Mouse (Mus musculus): ENCODE results near the gene Batf.

Gene Batf

DNA sequence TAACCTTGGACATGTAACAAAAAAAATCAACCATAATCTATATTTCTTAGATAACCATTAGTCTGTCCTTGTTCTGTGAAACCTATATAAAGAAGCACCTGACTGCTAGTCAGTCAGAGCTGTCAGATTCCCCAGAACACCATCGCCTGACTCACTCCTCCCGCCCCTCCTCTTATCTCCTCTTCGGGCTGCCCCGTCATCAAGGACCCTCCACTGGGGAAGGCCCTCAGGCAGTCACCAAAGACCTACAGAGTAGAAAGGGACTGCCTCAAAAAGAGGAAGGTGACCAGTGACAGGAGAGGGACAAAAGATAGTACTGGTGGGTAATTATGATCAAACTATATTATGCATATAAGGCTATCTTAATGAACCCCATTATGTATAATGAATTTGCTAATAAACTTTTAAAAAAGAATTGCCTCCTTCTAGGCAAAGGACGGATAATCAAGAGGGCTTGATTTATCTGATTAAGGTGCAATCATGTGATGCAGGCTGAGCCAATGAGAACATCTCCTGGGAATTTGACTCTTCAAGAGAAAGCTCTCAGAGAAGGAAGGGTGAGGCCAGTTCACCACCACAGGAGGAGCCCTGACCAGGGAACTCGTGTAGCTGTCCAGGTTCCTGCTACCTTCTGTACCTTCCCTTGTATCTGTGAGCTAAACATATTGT lies 40.4 kb downstream of the Batf start:
- ATAC-seq (ENCODE audit: low TSS enrichment): no peak

GRCm38 (mm10) chr12:85728181-85728580 lies 41.7 kb downstream of the Batf start:
- no peak for ATAC-seq (ENCODE audit: low TSS enrichment)

- peak; percentile 65; the same call in 1 of the 2 replicates for ATAC-seq (ENCODE audit: low TSS enrichment)
These were observed 42.8 kb downstream of the Batf start for GRCm38 (mm10) chr12:85729022-85729944.

DNA sequence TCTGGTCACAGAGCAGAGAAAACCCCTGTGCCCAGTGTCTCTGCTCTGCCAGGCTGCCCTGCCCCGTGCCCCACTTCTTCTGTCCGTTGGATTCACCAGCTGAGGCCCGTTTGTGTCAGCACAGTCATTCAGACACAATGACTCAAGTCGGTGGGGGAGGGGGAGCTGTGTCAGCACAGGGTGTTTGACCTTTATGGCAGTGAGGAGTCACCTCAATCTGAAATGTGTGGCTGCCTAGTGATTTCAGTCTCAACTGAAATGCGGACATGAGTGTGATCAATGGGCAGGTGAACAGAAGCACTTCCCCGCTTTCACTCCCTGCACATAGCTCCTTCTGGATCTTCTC lies 43.4 kb downstream of the Batf start:
- ATAC-seq (ENCODE audit: low TSS enrichment): no peak

DNA sequence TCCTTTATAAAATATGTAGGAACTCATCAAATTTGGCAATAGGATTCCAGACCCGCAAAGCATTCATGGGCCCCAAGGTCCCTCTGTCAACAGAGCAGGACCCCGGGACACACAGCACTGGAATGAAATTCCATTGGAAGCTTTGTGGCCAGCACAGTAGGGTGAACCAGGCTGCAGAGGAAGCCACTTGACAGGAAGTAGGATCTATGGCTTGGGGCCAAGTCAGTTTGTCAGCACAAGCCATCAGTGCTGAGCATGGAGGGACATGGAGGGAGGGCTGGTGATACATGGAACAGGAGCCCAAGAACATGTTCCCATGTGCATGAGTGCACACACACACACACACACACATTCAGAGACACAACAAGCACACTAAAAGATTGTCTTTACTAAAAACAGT lies 49.7 kb downstream of the Batf start:
- no peak for ATAC-seq (ENCODE audit: low TSS enrichment)

DNA sequence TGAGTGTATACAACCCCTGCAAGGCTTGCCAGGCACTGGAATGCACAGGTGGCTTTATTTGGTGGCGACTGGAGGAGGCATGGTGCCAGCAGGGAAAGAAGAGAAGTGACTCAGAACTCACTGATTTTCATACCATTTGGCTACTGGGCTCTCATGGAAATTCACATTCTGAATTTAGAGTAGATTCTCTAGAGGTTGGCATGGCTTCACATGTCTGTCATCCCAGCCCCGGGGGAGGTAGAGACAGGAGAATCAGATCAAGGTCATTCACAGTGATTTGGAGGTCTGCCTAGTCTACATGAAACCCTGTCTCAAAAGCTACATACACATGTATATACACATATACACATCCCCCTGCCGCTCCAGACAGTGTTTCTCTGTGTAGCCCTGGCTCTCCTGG lies 50.5 kb downstream of the Batf start:
- ATAC-seq (ENCODE audit: low TSS enrichment): peak; percentile 77

DNA sequence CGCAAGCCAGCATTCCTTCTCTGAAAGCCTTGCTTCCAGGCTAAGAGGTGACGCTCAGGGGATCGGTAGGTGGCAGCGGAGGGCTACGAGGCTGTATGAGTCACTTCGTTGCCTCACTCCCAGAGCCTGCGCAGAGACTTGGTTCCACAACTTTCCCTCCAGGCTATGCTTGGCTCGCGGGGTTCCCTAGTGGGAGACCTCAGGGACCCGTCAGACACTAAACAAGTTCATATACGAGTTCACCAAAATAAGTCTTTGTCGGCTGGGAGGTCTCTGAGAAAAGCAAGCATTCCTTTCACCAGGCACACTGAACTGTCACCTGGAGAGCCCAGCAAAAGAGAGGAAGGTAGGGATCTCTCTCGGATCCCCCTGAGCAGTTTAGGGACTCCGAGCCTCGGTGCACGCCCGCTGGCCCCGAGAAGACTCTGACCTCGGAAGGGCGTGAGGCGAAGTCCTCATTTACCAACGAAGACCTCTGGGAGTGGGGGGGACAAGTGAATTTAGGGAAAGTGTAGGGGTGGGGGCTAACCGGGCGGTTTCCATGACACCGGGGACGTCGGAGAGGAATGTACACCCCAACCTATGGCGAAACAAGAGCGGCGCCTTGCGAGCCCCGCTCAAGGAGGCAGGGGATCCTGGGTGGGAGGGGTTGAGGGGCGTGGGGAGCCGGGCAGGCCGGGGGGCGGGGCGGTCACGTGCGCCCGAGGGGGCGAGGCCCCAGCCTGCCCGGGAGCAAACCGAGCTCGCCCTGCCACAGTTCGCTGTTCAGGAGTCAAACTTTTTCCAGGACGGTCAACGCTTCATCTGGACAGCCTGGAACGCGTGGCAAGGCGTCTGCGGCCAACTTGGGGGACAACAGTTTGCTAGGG lies 59.6 kb downstream of the Batf start, which contains the start of gene Flvcr2:
Flvcr2 (plus strand) TSS at position 713 of the 869 bp plus-strand sequence.
- ATAC-seq (ENCODE audit: low TSS enrichment): peak; percentile 95

GRCm38 (mm10) chr12:85746696-85747219 lies 60.3 kb downstream of the Batf start:
- no peak for ATAC-seq (ENCODE audit: low TSS enrichment)

DNA sequence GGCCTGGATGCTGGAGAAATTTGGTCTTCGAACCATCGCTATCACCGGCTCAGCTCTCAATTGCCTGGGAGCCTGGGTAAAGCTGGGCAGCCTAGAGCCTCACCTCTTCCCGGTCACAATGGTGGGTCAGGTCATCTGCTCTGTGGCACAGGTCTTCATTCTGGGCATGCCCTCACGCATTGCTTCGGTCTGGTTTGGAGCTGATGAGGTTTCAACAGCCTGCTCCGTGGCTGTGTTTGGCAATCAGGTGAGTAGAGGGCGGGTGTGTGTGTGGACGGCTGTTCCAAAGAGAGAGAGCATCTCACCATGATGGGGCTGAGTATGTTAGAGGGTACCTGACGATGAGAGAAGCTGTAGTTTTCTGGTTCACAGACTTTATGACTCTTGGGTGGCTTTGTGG lies 60.9 kb downstream of the Batf start:
- ATAC-seq (ENCODE audit: low TSS enrichment): no peak

DNA sequence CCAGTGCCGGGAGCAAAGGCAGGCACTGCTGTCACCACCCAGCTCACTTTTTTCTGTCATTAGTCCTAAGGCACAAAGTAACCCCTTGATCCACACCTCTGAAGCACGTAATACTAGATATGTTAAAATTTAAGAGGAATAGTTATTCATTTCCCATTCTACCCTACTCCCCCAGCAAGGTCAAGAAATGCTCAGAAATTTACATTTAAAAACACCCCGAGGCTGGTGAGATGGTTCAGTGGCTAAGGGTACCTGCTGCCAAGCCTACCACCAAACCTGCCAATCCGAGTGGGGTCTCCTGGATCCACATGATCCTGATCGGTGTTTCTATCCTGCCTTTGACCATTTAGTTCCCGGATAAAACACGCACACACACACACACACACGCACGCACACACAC lies 63.4 kb downstream of the Batf start:
- ATAC-seq (ENCODE audit: low TSS enrichment): no peak

GRCm38 (mm10) chr12:85752116-85752515 lies 65.6 kb downstream of the Batf start:
- no peak for ATAC-seq (ENCODE audit: low TSS enrichment)

DNA sequence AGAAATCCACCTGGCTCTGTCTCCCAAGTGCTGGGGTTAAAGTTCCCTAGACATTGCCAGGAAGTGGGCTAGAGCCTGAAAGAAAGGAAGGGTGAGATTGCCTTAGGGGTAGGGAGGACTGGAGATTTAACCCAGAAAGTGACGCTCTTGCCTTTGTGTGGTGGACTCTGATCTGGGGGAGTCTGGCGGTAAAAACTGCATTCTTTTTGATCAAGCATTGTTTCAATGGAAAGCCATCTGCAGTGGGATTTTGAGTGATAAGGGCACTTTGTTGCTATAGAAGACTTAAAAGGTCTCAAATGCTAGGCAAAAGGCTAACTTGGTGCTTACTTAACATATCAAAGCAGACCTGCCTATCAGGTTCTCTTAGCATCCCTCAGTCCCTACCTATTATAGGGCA lies 66.8 kb downstream of the Batf start:
- ATAC-seq (ENCODE audit: low TSS enrichment): no peak

GRCm38 (mm10) chr12:85754611-85755265 lies 68.3 kb downstream of the Batf start:
- ATAC-seq (ENCODE audit: low TSS enrichment): no peak

DNA sequence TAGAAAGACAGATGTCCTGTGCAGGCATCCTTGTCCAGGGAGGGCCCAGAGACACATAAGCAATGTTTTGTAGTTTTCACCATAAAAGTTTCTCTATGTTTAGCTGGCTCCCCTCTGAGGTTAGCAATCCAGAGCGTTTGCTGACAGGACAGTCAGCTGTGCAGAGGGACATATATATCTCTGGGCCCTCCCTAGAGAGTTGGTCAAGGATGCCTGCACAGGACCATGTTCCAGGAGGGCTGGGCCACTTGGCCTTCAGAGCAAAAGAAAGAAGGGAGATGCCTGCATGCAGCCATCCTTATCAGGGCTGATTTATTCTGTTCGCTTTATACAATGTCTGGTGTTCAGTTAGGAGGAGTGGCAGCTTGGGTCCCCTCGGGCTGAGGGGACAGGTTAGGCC lies 70.0 kb downstream of the Batf start:
- no peak for ATAC-seq (ENCODE audit: low TSS enrichment)

- no peak for ATAC-seq (ENCODE audit: low TSS enrichment)
These were observed 70.6 kb downstream of the Batf start for GRCm38 (mm10) chr12:85757074-85757473.

Measured in frontal cortex, adult (tissue).